Mouse (Mus musculus) kidney, postnatal 0 days (tissue): ENCODE measurements at regions not wholly inside any gene's neighbourhood (a gene's known extent, or its start where the extent isn't known, plus 50 kb on each side); places are given as distances from the start of the nearest gene placed in this dataset.
A peak's percentile ranks its signal among the peaks of the same experiment; 100 is the strongest.

Source experiments
- ATAC-seq: fragments of 200-750 bp; cut with Nextera tagmentation; replicated peaks from 2 replicates; pipeline ENCODE4 v1.8.0; 2017; ENCODE audit warnings: low read depth, moderate number of reproducible peaks, moderate TSS enrichment, moderate library complexity; ENCODE audit not compliant: low FRiP score
- DNase-seq: peaks from one replicate; pipeline ENCODE4 v3.0.0-alpha.2; 2016; ENCODE audit warnings: low spot score
- H3K27ac ChIP-seq: fragments of 300-500 bp; sonication (generic); 2 replicates; pipeline ENCODE4 v1.5.1; 2014; ENCODE audit warnings: mild to moderate bottlenecking
- H3K27me3 ChIP-seq: fragments of 300-500 bp; sonication (generic); 2 replicates; pipeline ENCODE4 v1.6.1; 2014; ENCODE audit warnings: low read length, mixed read lengths; ENCODE audit not compliant: insufficient read depth
- H3K36me3 ChIP-seq: fragments of 300-500 bp; sonication (generic); 2 replicates; pipeline ENCODE4 v1.6.1; 2014; ENCODE audit warnings: low read length, mixed read lengths; ENCODE audit not compliant: insufficient read depth
- H3K4me1 ChIP-seq: fragments of 300-500 bp; sonication (generic); replicated peaks from 2 replicates; pipeline ENCODE4 v1.6.1; 2014; ENCODE audit warnings: antibody characterized with exemption, low read length, mixed read lengths; ENCODE audit not compliant: insufficient read depth
- H3K4me2 ChIP-seq: fragments of 300-500 bp; sonication (generic); 2 replicates; pipeline ENCODE4 v1.6.1; 2014; ENCODE audit warnings: mild to moderate bottlenecking, low read length, moderate library complexity, mixed read lengths
- H3K4me3 ChIP-seq: fragments of 300-500 bp; sonication (generic); replicated peaks from 2 replicates; pipeline ENCODE4 v1.5.1; 2014; ENCODE audit warnings: low read depth, low read length
- H3K9ac ChIP-seq: fragments of 300-500 bp; sonication (generic); 2 replicates; pipeline ENCODE4 v1.6.1; 2014; ENCODE audit warnings: low read depth, low read length
- H3K9me3 ChIP-seq: fragments of 300-500 bp; sonication (generic); replicated peaks from 2 replicates; pipeline ENCODE4 v1.6.1; 2016; ENCODE audit warnings: low read length, inconsistent platforms, mixed read lengths
- CTCF ChIP-seq: IDR thresholded peaks from 2 replicates; pipeline ENCODE4 v1.5.1; 2016; ENCODE audit warnings: antibody characterized with exemption, low read depth, mild to moderate bottlenecking, moderate library complexity
- WGBS: fragments of 180-500 bp; shearing (Covaris S2); extraction: QIAGEN DNeasy Blood & Tissue Kit; methylation state at CpG from one replicate; pipeline ENCODE4 v1.1.7; 2014; 5-methylcytosine and 5-hydroxymethylcytosine counted together

- Histone ChIP-seq H3K27me3 (no peaks in the 10 kb centered on the region), H3K9ac (no peak overlapping the region), H3K4me3 (no peak overlapping the region), H3K27ac (no peak overlapping the region), H3K4me1 (no peaks in the 10 kb centered on the region), H3K4me2 (no peak overlapping the region), H3K9me3 (no peaks in the 10 kb centered on the region), H3K36me3 (no peaks in the 10 kb centered on the region)
- 91% methylated on average over 9 of the region's 9 CpGs for WGBS
- TF ChIP-seq CTCF = no peak
- ATAC-seq = no peak
- no peak for DNase-seq
Observed at GRCm38 (mm10) chr9:67165486-67165885, 116.3 kb upstream of the Tpm1 start.

GRCm38 (mm10) chr9:67163746-67164145 lies 114.5 kb upstream of the Tpm1 start:
- no peak for DNase-seq

GRCm38 (mm10) chr9:67160785-67161455 lies 111.7 kb upstream of the Tpm1 start:
- no peak for DNase-seq
- H3K4me2 ChIP-seq = no peak overlapping the region
- TF ChIP-seq CTCF = no peak
- no peak overlapping the region for H3K9ac ChIP-seq
- H3K9me3 ChIP-seq = no peaks in the 10 kb centered on the region
- no peak overlapping the region for H3K4me3 ChIP-seq
- ATAC-seq = no peak
- H3K27me3 ChIP-seq = no peaks in the 10 kb centered on the region
- no peaks in the 10 kb centered on the region for H3K4me1 ChIP-seq
- WGBS = 71% methylated on average over 3 of the region's 3 CpGs
- no peak overlapping the region for H3K27ac ChIP-seq
- no peaks in the 10 kb centered on the region for H3K36me3 ChIP-seq

More at GRCm38 (mm10) chr9:67163746-67164145, 114.5 kb upstream of the Tpm1 start:
- Histone ChIP-seq H3K4me1 (no peaks in the 10 kb centered on the region), H3K4me3 (no peak overlapping the region), H3K4me2 (no peak overlapping the region), H3K27ac (no peak overlapping the region), H3K36me3 (no peaks in the 10 kb centered on the region), H3K9ac (no peak overlapping the region), H3K9me3 (no peaks in the 10 kb centered on the region), H3K27me3 (no peaks in the 10 kb centered on the region)
- TF ChIP-seq CTCF = no peak
- ATAC-seq = no peak
- WGBS = 80% methylated on average over 6 of the region's 6 CpGs

GRCm38 (mm10) chr9:67160350-67160749 lies 111.1 kb upstream of the Tpm1 start:
- no peak overlapping the region for H3K9ac ChIP-seq
- no peaks in the 10 kb centered on the region for H3K4me1 ChIP-seq
- H3K27ac ChIP-seq = no peak overlapping the region
- no peaks in the 10 kb centered on the region for H3K36me3 ChIP-seq
- 76% methylated on average over 5 of the region's 5 CpGs for WGBS
- TF ChIP-seq CTCF = no peak
- DNase-seq = no peak
- no peaks in the 10 kb centered on the region for H3K9me3 ChIP-seq
- no peaks in the 10 kb centered on the region for H3K27me3 ChIP-seq
- H3K4me3 ChIP-seq = no peak overlapping the region
- no peak for ATAC-seq
- H3K4me2 ChIP-seq = no peak overlapping the region

GRCm38 (mm10) chr9:67156590-67157259 lies 107.5 kb upstream of the Tpm1 start:
- TF ChIP-seq CTCF = peak; percentile 84
- Histone ChIP-seq H3K27me3 (no peaks in the 10 kb centered on the region), H3K9me3 (no peaks in the 10 kb centered on the region), H3K4me3 (no peak overlapping the region), H3K36me3 (no peaks in the 10 kb centered on the region), H3K9ac (no peak overlapping the region), H3K4me1 (peaks cover 9% of the 10 kb centered on the region), H3K27ac (no peak overlapping the region), H3K4me2 (no peak overlapping the region)
- ATAC-seq (no peak), DNase-seq (peak; percentile 82)
- WGBS = 40% methylated on average over 3 of the region's 3 CpGs

GRCm38 (mm10) chr9:67154062-67154461 lies 104.9 kb upstream of the Tpm1 start:
- no peak overlapping the region for H3K9ac ChIP-seq
- ATAC-seq = no peak
- no peak overlapping the region for H3K4me3 ChIP-seq
- TF ChIP-seq CTCF = no peak
- no peak overlapping the region for H3K27ac ChIP-seq
- 77% methylated on average over 6 of the region's 6 CpGs for WGBS
- no peaks in the 10 kb centered on the region for H3K9me3 ChIP-seq
- H3K4me2 ChIP-seq = no peak overlapping the region
- no peaks in the 10 kb centered on the region for H3K27me3 ChIP-seq
- H3K36me3 ChIP-seq = no peaks in the 10 kb centered on the region
- DNase-seq = peak; percentile 12
- peaks cover 9% of the 10 kb centered on the region for H3K4me1 ChIP-seq
